Mouse (Mus musculus): ENCODE data around the gene Dntt. TPM values are rescaled to one million over a fixed set of nuclear protein-coding genes. Genes with fewer than 3 reads are reported as not detected.

The Dntt gene
- total RNA-seq, 2 experiments from 2014 or later = 0.74 to 16.5 TPM

GRCm38 (mm10) chr19:41051714-41052113, 22.6 kb downstream of the Dntt start:
- intact Hi-C loops (cut with DNase I) = no loop called here
- DNase-seq = no peak

GRCm38 (mm10) chr19:41052247-41052646, 23.2 kb downstream of the Dntt start:
- no peak for DNase-seq
- intact Hi-C loops (cut with DNase I) = no loop called here

GRCm38 (mm10) chr19:41053530-41053929, 24.5 kb downstream of the Dntt start:
- peak; percentile 17 to 28 for DNase-seq
- intact Hi-C loops (cut with DNase I) = no loop called here

GRCm38 (mm10) chr19:41054702-41055101, 25.6 kb downstream of the Dntt start:
- no peak for DNase-seq
- intact Hi-C loops (cut with DNase I) = no loop called here

GRCm38 (mm10) chr19:41071500-41071899, 42.4 kb downstream of the Dntt start:
- DNase-seq = peak; percentile 89 to 92
- intact Hi-C loops (cut with DNase I) = no loop called here

GRCm38 (mm10) chr19:41073746-41074455, 44.8 kb downstream of the Dntt start:
- DNase-seq = no peak
- intact Hi-C loops (cut with DNase I) = no loop called here

GRCm38 (mm10) chr19:41076906-41077305, 47.8 kb downstream of the Dntt start, which contains the start of gene Opalin:
Gene Opalin (minus strand): TSS chr19:41077113.
- intact Hi-C loops (cut with DNase I) = no loop called here
- no peak for DNase-seq

GRCm38 (mm10) chr19:41081589-41081988, 52.5 kb downstream of the Dntt start:
- intact Hi-C loops (cut with DNase I) = no loop called here
- DNase-seq = no peak

- no peak for DNase-seq
- intact Hi-C loops (cut with DNase I) = no loop called here
Observed at GRCm38 (mm10) chr19:41083646-41084045, 54.6 kb downstream of the Dntt start.

GRCm38 (mm10) chr19:41086289-41086688, 57.2 kb downstream of the Dntt start:
- intact Hi-C loops (cut with DNase I) = loop anchor here (5.0 kb wide), 2 partner anchors 156 to 676 kb away; no protein-coding TSS in a partner anchor
- no peak for DNase-seq

GRCm38 (mm10) chr19:41086700-41087099, 57.6 kb downstream of the Dntt start:
- intact Hi-C loops (cut with DNase I) = loop anchor here (5.0 kb wide), 2 partner anchors 156 to 676 kb away; no protein-coding TSS in a partner anchor
- peak; percentile 72 to 82 for DNase-seq

GRCm38 (mm10) chr19:41087901-41088300, 58.8 kb downstream of the Dntt start:
- DNase-seq = no peak
- intact Hi-C loops (cut with DNase I) = loop anchor here (5.0 kb wide), 2 partner anchors 154 to 674 kb away; no protein-coding TSS in a partner anchor

- intact Hi-C loops (cut with DNase I) = loop anchor here (5.0 kb wide), 2 partner anchors 154 to 674 kb away; no protein-coding TSS in a partner anchor
- no peak for DNase-seq
Observed at GRCm38 (mm10) chr19:41088491-41088890, 59.4 kb downstream of the Dntt start.

GRCm38 (mm10) chr19:41089833-41090232, 60.8 kb downstream of the Dntt start:
- DNase-seq = peak; percentile 47 to 76
- intact Hi-C loops (cut with DNase I) = loop anchor here (5.0 kb wide), 2 partner anchors 152 to 672 kb away; no protein-coding TSS in a partner anchor

GRCm38 (mm10) chr19:41091901-41092300, 62.8 kb downstream of the Dntt start:
- no peak for DNase-seq
- intact Hi-C loops (cut with DNase I) = no loop called here

- DNase-seq = no peak
- intact Hi-C loops (cut with DNase I) = no loop called here
Observed at GRCm38 (mm10) chr19:41097038-41097437, 68.0 kb downstream of the Dntt start.

GRCm38 (mm10) chr19:41100863-41101262, 71.8 kb downstream of the Dntt start:
- intact Hi-C loops (cut with DNase I) = no loop called here
- DNase-seq = no peak

GRCm38 (mm10) chr19:41101390-41101789, 72.3 kb downstream of the Dntt start:
- intact Hi-C loops (cut with DNase I) = no loop called here
- peak; percentile 65 to 78 for DNase-seq

GRCm38 (mm10) chr19:41104922-41105321, 75.8 kb downstream of the Dntt start:
- intact Hi-C loops (cut with DNase I) = loop anchor here (2.0 kb wide), 2 partner anchors 100 to 140 kb away; no protein-coding TSS in a partner anchor
- DNase-seq = peak; percentile 35 to 45

- intact Hi-C loops (cut with DNase I) = no loop called here
Observed at GRCm38 (mm10) chr19:41107530-41107929, 78.5 kb downstream of the Dntt start.

GRCm38 (mm10) chr19:41108666-41109065, 79.6 kb downstream of the Dntt start:
- intact Hi-C loops (cut with DNase I) = no loop called here
- no peak for DNase-seq

More at GRCm38 (mm10) chr19:41107530-41107929, 78.5 kb downstream of the Dntt start:
- DNase-seq = no peak
